Mouse (Mus musculus): Measurements from ENCODE around the gene Bcl2l1.

DNA sequence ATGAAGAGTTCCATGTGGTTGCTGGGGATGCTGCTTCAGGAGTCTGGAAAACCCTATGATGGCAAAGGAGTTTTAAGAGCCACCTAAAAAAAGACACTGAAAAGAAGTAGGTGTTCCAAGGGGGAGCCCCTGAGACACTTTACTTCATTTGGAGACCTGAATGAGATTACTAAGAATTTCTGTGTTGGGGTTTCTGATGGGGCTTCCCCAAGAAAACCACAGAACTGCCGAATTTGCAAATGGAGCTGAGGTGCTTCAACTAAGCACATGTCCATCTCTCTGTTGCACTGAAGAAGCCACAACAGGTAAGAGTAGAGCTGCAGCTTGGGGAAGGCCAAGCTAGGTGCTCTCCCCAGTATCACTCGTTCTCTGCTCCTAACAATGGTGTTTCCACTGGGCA lies 5.8 kb downstream of the Bcl2l1 start:
- TF ChIP-seq CTCF (IDR thresholded peaks at IDR 0.05; ENCODE audit: extremely low read depth, insufficient read depth, low read length) (no peak), POLR2A (IDR thresholded peaks at IDR 0.05; ENCODE audit: extremely low read depth, insufficient read depth, low read length) (no peak)
